Mouse (Mus musculus): ENCODE results near the gene Pigf. TPM values are rescaled to one million over a fixed set of nuclear protein-coding genes. Genes with fewer than 3 reads are reported as not detected.
"Not testable (repeated sequence)": the region's sequence is repeated elsewhere in the genome, so short reads cannot be mapped to it uniquely, and the experiment has no call there.

Pigf gene
- total RNA-seq (2014; fragmentation: Nextera tagmentation) (10.4 and 14.6 TPM in 2 replicates), total RNA-seq (2017) (19.0 and 24.5 TPM in 2 replicates)

DNA sequence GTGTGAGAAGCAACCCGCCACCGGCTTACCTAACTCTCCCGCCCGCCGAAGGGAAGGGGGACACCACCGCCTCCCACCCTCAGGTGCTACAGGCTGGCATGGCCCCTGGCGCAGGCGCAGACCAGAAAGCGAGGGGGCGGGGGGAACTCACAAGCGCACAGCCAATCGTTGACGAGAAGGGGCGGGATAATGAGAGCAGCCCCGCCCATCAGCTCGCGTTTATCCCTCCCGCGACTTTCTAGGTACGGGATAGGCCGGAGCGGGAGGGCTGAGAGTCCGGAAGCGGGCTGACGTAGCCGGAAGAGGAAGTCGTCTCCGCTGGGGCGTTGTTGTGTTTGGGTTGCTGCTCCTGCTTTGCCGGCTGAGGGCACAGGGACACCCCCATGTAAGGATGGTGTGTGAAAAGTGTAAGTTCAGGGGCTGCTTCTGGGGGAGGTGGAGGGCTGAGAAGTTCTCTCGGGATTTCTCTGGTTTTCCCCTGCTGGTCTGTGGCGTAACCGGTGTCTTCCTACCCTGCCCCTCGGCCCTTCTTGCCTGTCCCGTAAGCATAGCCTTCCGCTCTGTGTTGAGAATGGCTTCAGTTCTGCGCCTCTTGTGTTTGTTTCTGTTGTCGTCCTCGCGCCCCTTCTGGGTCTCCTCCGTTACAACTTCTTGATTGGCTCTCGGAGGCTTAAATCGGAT is at the start of gene Pigf, which contains the start of gene Cript:
Gene Pigf, minus strand, starts transcription at position 138 of the 681 bp plus-strand sequence.
Gene Cript, plus strand, starts transcription at position 282 of the 681 bp plus-strand sequence.
- ATAC-seq (replicated peaks; ENCODE audit: low FRiP score, low TSS enrichment, poor library complexity, severe bottlenecking) = peak; percentile 99

DNA sequence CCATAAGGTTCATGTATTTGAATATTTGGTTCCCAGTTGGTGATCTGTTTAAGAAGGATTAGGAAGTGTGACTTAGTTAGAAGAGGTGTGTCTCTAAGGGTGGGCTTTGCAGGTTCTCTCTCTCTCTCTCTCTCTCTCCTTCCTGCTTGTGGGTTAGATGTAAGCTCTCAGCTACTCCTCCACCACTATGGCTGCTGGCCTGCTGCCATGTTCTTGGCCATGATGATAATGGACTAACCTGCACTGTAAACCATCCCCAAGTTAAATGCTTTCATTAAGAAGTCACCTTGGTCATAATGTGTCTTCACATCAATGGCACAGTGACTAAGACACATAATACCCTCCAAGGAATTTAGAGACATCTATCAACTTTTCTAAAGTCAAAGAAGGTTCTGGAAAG is 48.3 kb upstream of the Pigf start:
- ATAC-seq (replicated peaks; ENCODE audit: low FRiP score, low TSS enrichment, poor library complexity, severe bottlenecking) = no peak

- no peak for ATAC-seq (replicated peaks; ENCODE audit: low FRiP score, low TSS enrichment, poor library complexity, severe bottlenecking)
Observed at GRCm38 (mm10) chr17:87072766-87073440, 47.7 kb upstream of the Pigf start.

DNA sequence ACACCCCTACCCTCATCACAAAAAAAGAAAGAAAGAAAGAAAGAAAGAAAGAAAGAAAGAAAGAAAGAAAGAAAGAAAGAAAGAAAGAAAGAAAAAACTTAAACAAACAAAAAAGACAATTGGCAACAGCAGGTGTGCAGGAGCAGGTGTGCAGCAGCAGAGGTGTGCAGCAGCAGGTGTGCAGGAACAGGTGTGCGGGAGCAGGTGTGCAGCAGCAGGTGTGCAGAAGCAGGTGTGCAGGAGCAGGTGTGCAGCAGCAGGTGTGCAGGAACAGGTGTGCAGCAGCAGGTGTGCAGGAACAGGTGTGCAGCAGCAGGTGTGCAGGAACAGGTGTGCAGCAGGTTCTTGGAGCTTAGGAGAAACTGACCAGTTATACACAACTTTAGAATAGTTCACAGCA is 47.0 kb upstream of the Pigf start:
- ATAC-seq (replicated peaks; ENCODE audit: low FRiP score, low TSS enrichment, poor library complexity, severe bottlenecking) = not testable (repeated sequence)

DNA sequence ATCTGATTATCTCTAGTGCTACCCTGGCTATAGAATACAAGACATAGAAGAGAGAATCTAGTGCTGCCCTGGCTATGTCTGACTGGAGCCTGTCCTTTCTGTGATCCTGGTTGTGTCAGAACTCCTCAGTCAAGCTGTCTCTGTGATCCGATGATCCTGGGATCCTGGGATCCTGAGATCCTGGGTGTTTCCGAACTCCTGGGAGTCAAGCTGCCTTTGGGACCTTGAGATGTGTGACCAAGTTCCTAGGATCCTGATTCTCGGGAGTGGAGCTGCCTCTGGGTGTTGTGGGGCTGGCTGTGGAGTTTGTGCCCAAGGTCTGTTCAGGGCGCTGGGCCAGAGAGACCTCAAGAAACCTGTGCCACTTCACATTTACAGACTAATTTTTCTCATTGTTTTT is 43.8 kb upstream of the Pigf start:
- no peak for ATAC-seq (replicated peaks; ENCODE audit: low FRiP score, low TSS enrichment, poor library complexity, severe bottlenecking)

DNA sequence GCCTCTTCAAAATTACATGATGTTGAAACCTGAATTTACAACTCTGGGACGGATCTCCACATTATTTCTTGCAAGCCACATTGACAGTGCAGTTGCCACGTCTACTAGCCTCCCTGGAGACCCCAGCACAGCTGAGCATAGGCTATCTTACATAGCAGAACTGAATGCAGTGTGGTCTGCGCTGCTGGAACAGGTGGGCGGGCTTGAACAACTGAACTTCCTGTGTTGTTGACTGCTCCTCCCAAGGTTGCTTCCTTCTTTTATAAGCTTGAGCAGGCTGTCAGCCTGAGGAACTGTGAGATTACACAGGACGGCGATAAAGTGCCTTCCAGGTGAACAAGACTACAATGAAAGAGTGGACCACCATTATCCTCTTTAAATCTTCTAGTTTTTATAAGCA is 38.8 kb upstream of the Pigf start:
- 0 out of 2 replicates have a peak, but pooled peaks have one; percentile 14 for ATAC-seq (replicated peaks; ENCODE audit: low FRiP score, low TSS enrichment, poor library complexity, severe bottlenecking)

- no peak for ATAC-seq (replicated peaks; ENCODE audit: low FRiP score, low TSS enrichment, poor library complexity, severe bottlenecking)
Observed at GRCm38 (mm10) chr17:87063461-87063860, 38.3 kb upstream of the Pigf start.

GRCm38 (mm10) chr17:87062639-87063038 is 37.4 kb upstream of the Pigf start:
- ATAC-seq (replicated peaks; ENCODE audit: low FRiP score, low TSS enrichment, poor library complexity, severe bottlenecking) = 0 out of 2 replicates have a peak, but pooled peaks have one; percentile 34

GRCm38 (mm10) chr17:87057486-87058266 is 32.5 kb upstream of the Pigf start:
- no peak for ATAC-seq (replicated peaks; ENCODE audit: low FRiP score, low TSS enrichment, poor library complexity, severe bottlenecking)

DNA sequence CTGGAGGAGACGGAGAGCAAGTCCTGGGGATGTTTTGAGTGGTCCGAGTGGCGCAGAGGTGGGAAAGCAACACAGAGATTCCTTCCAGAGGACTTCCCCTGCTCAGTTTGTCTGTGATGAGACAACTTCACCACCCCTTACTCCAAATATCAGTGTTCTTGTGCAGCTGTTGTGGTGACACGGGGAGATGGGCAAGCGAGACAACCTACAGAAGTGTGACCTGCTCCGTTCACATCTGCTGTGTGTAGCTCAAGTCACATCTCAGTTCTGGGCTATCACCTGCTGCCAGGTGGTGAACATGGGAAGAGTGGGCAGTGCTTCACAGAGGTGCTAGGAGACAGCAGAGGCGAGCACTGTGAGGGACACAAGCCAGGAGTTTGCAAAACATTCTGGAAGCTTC is 31.6 kb upstream of the Pigf start:
- ATAC-seq (replicated peaks; ENCODE audit: low FRiP score, low TSS enrichment, poor library complexity, severe bottlenecking) = no peak

GRCm38 (mm10) chr17:87055663-87056062 is 30.5 kb upstream of the Pigf start:
- no peak for ATAC-seq (replicated peaks; ENCODE audit: low FRiP score, low TSS enrichment, poor library complexity, severe bottlenecking)

GRCm38 (mm10) chr17:87055051-87055459 is 29.8 kb upstream of the Pigf start:
- ATAC-seq (replicated peaks; ENCODE audit: low FRiP score, low TSS enrichment, poor library complexity, severe bottlenecking) = no peak

- ATAC-seq (replicated peaks; ENCODE audit: low FRiP score, low TSS enrichment, poor library complexity, severe bottlenecking) = no peak
Observed at GRCm38 (mm10) chr17:87053921-87054320, 28.7 kb upstream of the Pigf start.

DNA sequence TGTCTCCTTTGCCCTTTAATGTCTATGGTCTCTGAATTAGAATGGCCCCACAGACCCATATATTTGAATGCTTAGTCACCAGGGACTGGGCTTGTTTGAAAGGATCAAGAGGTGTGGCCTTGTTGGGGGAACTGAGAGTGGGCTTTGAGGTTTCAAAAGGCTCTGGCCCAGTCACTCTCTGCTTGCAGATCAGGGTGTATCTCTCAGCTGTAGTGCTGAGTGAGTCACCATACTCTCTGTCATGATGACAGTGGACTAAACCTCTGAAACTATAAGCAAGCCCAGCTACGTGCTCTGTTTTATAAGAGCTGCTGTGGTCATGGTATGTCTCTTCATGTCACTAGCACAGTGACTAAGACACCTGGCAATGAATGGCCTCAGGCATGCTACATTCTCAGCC is 27.2 kb upstream of the Pigf start:
- no peak for ATAC-seq (replicated peaks; ENCODE audit: low FRiP score, low TSS enrichment, poor library complexity, severe bottlenecking)

- ATAC-seq (replicated peaks; ENCODE audit: low FRiP score, low TSS enrichment, poor library complexity, severe bottlenecking) = no peak
Observed at GRCm38 (mm10) chr17:87051652-87052051, 26.4 kb upstream of the Pigf start.

GRCm38 (mm10) chr17:87050469-87051175 is 25.4 kb upstream of the Pigf start:
- ATAC-seq (replicated peaks; ENCODE audit: low FRiP score, low TSS enrichment, poor library complexity, severe bottlenecking) = no peak

DNA sequence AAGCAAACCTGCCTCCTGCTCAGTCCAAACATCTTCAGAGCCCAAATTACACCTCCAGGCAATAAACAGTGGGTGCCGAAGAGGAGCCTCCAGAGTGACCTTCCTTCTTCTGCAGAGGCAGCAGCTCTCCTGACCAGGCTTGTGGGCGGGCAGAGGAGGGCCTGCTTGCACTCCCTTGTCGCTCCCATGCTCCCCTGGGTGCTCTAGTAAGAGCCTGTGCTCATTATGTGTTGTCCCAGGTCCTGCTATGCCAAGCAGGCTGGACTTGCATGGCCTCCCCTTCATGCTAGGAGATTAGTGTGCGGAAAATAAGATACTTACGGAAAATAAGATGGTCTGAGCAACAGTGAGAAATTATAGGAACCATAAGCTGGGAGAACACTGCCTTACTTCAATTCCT is 24.5 kb upstream of the Pigf start:
- no peak for ATAC-seq (replicated peaks; ENCODE audit: low FRiP score, low TSS enrichment, poor library complexity, severe bottlenecking)

- ATAC-seq (replicated peaks; ENCODE audit: low FRiP score, low TSS enrichment, poor library complexity, severe bottlenecking) = no peak
Observed at GRCm38 (mm10) chr17:87044796-87045195, 19.6 kb upstream of the Pigf start.

DNA sequence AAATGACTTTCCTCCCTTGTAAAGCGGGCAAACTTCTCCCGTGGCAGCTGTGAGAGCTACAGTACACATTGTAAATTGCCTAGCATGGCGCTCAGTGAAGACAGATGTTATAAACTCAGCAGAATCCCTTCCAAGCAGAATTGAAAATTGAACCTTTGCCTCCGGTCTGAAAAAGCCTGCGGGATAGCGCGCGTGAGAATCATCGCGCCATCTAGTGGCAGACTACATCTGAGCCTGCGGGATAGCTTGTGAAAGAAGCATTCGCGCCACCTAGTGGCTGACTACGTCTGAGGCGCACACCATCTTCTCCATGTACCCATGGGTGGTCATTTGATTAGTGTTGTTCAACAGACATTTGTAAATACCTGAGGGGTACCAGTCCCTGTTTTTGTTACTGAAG is 19.2 kb upstream of the Pigf start:
- peak; percentile 95 for ATAC-seq (replicated peaks; ENCODE audit: low FRiP score, low TSS enrichment, poor library complexity, severe bottlenecking)

DNA sequence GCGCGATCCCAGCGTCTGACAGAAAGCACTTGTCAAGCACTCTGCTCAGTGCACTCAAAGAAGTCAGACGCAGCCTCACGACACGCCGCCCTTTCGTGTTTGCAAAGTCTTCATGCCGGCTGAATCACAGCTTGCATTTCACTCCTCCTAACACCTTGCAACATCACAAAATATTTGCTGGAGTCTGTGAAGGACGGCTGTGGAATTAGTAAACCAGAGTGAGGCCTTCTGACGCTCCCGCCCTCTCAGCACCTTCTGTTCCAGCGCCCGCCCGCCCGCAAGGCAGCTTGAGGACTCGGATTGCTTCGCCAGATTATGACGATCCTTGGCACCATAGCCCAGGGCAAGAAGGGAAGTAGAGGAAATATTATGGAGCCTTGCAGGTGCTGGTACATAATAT is 16.5 kb upstream of the Pigf start:
- no peak for ATAC-seq (replicated peaks; ENCODE audit: low FRiP score, low TSS enrichment, poor library complexity, severe bottlenecking)
